Mouse (Mus musculus) skeletal muscle tissue, adult 2 months (tissue): ENCODE data around the gene Senp6.
"Not testable (repeated sequence)": the region's sequence is repeated elsewhere in the genome, so short reads cannot be mapped to it uniquely, and the experiment has no call there.

Source experiments
- DNase-seq: peaks from one replicate; pipeline ENCODE4 v3.0.0-alpha.2; 2012; ENCODE audit warnings: low read depth, low spot score

The Senp6 gene

GRCm38 (mm10) chr9:80066367-80067220, at the start of gene Senp6:
Gene Senp6 (plus strand): TSS chr9:80066903.
- DNase-seq: peak; percentile 32

GRCm38 (mm10) chr9:80020429-80020828, 46.3 kb upstream of the Senp6 start:
- DNase-seq: no peak

GRCm38 (mm10) chr9:80021648-80022047, 45.1 kb upstream of the Senp6 start:
- no peak for DNase-seq

- no peak for DNase-seq
Measured at GRCm38 (mm10) chr9:80022821-80023220, 43.9 kb upstream of the Senp6 start.

- not testable (repeated sequence) for DNase-seq
Measured at GRCm38 (mm10) chr9:80025347-80025746, 41.4 kb upstream of the Senp6 start.

GRCm38 (mm10) chr9:80026017-80026416, 40.7 kb upstream of the Senp6 start:
- DNase-seq: peak; percentile 62

- no peak for DNase-seq
Measured at GRCm38 (mm10) chr9:80026581-80027021, 40.1 kb upstream of the Senp6 start.

GRCm38 (mm10) chr9:80037262-80037996, 29.3 kb upstream of the Senp6 start:
- no peak for DNase-seq

GRCm38 (mm10) chr9:80037997-80038383, 28.7 kb upstream of the Senp6 start:
- no peak for DNase-seq

- no peak for DNase-seq
Measured at GRCm38 (mm10) chr9:80039296-80039815, 27.3 kb upstream of the Senp6 start.

GRCm38 (mm10) chr9:80044301-80044700, 22.4 kb upstream of the Senp6 start:
- DNase-seq: not testable (repeated sequence)

GRCm38 (mm10) chr9:80049271-80049670, 17.4 kb upstream of the Senp6 start:
- not testable (repeated sequence) for DNase-seq

GRCm38 (mm10) chr9:80052951-80053350, 13.8 kb upstream of the Senp6 start:
- no peak for DNase-seq

- no peak for DNase-seq
Measured at GRCm38 (mm10) chr9:80057690-80058089, 9.0 kb upstream of the Senp6 start.

- DNase-seq: not testable (repeated sequence)
Measured at GRCm38 (mm10) chr9:80065495-80065894, 1.2 kb upstream of the Senp6 start.

GRCm38 (mm10) chr9:80067221-80068027, 721 bp downstream of the Senp6 start:
- peak; percentile 24 for DNase-seq

GRCm38 (mm10) chr9:80068028-80068515, 1.4 kb downstream of the Senp6 start:
- no peak for DNase-seq

GRCm38 (mm10) chr9:80068735-80069315, 2.1 kb downstream of the Senp6 start:
- no peak for DNase-seq

- DNase-seq: no peak
Measured at GRCm38 (mm10) chr9:80070026-80070425, 3.3 kb downstream of the Senp6 start.

- DNase-seq: no peak
Measured at GRCm38 (mm10) chr9:80071616-80072015, 4.9 kb downstream of the Senp6 start.

GRCm38 (mm10) chr9:80074067-80074466, 7.4 kb downstream of the Senp6 start:
- no peak for DNase-seq
